Mouse (Mus musculus): ENCODE measurements around the gene Gm21836.
"Not testable (repeated sequence)": the region's sequence is repeated elsewhere in the genome, so short reads cannot be mapped to it uniquely, and the experiment has no call there.

Gene Gm21836

GRCm38 (mm10) chr9:124493693-124494092 is at the start of gene Gm21836:
TSS of gene Gm21836 (minus strand) at chr9:124493793.
- not testable (repeated sequence) for DNase-seq

DNA sequence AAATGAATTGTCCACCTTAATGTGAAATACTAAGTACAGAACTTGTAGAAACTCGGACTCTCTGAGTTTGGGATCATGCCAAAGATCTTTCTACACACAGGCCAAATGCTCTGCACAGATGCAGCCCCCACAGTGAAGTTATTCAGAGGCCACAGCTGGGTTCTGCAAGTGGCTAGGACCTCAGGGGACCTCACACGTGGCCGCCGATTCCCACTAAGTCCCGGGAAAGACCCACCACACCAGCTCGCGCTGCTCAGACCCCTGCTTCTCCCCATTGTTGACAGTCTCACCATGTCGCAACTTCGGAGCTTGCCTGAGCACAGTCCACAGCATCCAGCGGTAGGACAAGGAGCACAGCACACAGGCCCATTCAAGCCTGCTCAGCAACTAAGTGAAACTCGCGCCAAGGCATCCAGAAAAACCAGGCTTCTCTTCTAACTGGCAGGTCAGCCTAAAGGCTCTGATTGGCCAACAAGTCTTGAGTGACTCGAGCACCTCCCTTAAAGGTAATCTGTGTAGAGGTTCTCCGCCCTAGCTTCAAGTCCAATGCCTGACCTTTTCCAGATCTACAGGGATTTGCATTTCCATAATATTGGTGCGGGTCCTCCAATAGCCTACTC is 13.1 kb downstream of the Gm21836 start:
- DNase-seq: not testable (repeated sequence)

DNA sequence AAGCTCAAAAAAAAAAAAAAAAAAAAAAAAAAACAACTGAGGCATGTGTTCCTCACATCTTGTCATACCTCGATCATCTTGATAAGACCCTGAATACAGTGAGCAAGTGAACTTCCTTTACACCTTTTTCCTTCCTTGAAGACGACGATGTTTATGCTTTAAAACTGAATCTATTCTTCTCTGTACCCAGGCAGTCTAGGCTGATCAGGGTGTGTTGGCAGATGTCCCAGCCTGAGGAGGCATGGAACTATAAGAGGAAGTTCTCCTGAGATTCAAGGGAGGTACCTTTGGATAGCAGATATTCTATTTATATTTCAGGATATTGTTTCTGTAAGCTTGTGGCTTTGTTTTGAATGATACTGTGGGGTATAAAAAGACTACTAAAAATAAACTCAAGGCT is 15.5 kb downstream of the Gm21836 start:
- peak; percentile 5 to 19 for DNase-seq

- peak; percentile 6 to 11 for DNase-seq
Observed at GRCm38 (mm10) chr9:124476096-124476902, 17.3 kb downstream of the Gm21836 start, which contains the start of gene Ppp2r3d. TSS of gene Ppp2r3d (minus strand) at chr9:124476898.

- peak; percentile 3 to 7 for DNase-seq
Observed at GRCm38 (mm10) chr9:124475689-124476088, 17.9 kb downstream of the Gm21836 start.

DNA sequence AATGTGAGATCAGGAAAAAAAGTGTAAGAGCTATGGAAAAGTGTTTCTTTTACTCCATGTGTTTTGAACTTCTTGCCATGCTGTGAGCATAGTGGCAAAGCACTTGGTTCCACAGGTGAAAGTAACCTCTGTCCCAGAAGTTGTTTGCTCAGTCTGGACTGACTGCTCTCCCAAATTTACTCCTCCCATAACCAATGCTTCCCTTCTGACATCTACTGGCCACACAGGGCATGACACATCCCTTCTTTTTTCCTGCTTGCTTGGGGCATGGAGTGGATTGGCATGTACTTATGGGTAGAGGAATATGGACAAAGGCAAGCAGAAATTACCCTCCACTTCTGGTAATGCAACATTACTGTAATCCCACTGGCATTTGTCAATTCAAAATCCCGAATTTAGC is 37.0 kb downstream of the Gm21836 start:
- peak; percentile 15 to 29 for DNase-seq

Data from cerebellum, postnatal 14 days (tissue).